Mouse (Mus musculus): ENCODE measurements at regions not wholly inside any gene's neighbourhood (a gene's known extent, or its start where the extent isn't known, plus 50 kb on each side); places are given as distances from the start of the nearest gene placed in this dataset.

DNA sequence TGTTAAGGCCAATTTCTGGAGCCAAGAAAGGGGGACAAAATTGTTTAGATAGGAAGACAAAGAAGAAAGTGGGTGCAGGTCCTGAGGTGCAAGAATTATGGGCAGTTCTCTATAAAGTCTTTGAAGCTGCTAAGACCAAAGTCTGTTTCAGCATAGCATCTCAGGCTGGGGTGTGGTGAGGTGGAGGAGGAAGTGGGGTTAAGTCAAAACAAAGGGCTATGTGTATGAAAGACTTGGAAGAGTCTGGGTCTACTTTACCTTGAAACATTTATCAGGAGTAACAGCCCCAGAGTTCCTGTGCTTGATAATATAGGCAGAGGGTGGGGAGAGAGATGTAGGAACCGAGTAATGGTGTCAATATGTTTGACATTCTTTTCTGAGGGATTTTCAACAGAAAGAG, 125.4 kb upstream of the Tex13c2 start:
- TF ChIP-seq CTCF (IDR thresholded peaks at IDR 0.05) = no peak
- DNase-seq (ENCODE audit: extremely low spot score in 1 of 2, low spot score in 2 of 2) = no peak
- H3K4me3 ChIP-seq = no peak overlapping the region
- intact Hi-C loops (cut with DNase I) = no loop called here
- no peak overlapping the region for H3K27ac ChIP-seq

DNA sequence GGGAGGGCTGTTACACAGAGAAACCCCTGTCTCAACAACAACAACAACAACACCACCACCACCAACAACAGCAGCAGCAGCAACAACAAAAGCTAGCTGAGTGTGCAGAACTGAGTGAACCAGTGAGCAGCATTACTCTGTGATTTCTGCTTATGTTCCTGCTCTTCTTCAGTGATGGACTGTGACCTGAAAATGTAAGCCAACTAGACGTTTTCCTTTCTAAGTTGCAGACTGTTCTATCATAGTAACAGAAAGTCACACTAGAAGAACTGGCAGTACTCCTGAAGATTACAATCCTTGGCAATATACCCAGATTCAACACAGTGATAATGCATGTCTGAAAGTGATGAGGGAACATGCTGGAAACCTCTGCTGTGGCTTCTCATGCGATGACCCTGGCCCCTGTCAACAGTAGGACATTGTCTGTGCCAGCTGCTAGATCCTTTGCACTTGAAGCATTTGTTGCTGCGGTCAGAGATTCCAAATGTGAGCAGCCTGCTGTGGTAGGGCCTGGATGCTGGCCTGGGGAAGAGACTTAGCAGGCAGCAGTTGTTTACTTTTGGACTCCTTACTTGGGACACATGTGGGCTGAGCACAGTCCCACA, 115.6 kb upstream of the Tex13c2 start:
- no peak for DNase-seq (ENCODE audit: extremely low spot score in 1 of 2, low spot score in 2 of 2)
- Histone ChIP-seq H3K27ac (no peak overlapping the region), H3K4me3 (no peak overlapping the region)
- TF ChIP-seq CTCF (IDR thresholded peaks at IDR 0.05) = no peak
- intact Hi-C loops (cut with DNase I) = no loop called here

DNA sequence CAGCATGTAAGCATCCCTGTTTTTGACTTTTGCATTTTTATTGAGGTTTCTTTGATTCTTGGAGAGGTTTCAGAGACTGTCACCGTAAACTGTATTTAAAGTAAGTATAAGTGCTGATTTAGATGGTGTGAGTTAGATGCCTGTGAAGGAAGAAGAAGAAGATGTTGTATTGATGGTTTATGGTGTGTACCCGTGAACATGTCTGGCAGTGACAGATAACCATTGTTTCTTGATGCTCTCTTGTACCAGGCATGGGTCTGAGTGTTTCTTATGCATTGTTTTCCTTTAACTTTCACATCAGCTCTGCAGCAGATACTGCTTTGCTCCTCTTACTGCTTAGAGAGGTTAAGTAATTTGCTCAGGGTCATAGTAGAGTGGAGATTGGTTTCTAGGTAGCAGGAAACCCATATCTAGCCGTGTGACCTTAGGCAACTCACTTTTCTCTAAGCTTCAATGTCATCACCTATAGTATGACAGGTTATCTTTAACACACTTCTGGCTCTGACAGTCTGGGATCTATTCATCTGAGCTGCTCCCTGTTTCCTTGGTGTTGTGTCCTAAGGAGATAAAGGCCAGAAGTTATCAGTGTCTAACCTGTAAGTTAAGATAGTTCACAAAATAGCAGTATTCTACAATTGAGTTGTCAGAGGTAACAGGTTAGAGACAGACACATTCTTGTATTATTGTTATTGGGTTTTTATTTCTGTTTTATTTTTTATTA, 95.5 kb upstream of the Tex13c2 start:
- TF ChIP-seq CTCF (IDR thresholded peaks at IDR 0.05) = no peak
- intact Hi-C loops (cut with DNase I) = no loop called here
- no peak for DNase-seq (ENCODE audit: extremely low spot score in 1 of 2, low spot score in 2 of 2)
- H3K27ac ChIP-seq = no peak overlapping the region
- no peak overlapping the region for H3K4me3 ChIP-seq

DNA sequence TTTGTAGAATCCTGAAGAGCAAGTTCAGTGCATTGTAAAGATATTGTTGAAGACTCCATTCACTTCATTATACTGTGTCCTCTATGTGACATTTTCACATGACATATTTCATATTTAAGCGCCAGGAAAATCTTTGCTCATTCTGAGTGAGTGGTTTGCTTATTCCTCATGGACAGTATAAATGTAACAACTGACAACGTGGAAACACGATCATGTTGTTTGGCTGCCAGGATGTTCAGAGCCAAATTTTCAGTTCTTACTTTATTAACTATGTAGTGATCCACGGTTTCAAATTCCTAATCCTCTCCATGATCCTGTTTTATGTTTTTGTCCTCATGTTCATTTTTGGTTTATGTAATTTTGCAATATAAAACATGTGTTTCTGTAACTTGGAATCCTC, 93.0 kb upstream of the Tex13c2 start:
- no peak for DNase-seq (ENCODE audit: extremely low spot score in 1 of 2, low spot score in 2 of 2)
- no peak overlapping the region for H3K4me3 ChIP-seq
- intact Hi-C loops (cut with DNase I) = no loop called here
- no peak for TF ChIP-seq CTCF (IDR thresholded peaks at IDR 0.05)
- no peak overlapping the region for H3K27ac ChIP-seq

DNA sequence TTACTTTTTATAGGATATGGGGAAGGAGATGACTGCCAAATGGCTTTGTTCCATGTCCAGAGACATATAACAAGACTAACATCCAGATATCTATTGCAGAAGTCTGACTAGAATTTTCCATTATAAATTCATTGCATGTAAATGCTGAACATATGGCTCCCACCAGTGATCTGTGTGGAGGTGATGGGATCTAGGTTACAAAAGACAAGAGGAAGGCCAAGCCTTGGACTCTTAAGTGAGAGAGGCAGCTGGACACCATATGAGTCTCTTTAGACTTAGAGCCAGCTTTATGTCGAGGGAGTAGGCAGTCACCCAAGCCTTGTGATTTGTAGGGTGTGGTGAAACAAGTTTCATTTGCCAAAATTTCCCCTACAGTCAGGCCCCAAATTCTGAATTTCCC, 90.7 kb upstream of the Tex13c2 start:
- no peak for TF ChIP-seq CTCF (IDR thresholded peaks at IDR 0.05)
- Histone ChIP-seq H3K4me3 (no peak overlapping the region), H3K27ac (no peak overlapping the region)
- intact Hi-C loops (cut with DNase I) = no loop called here
- no peak for DNase-seq (ENCODE audit: extremely low spot score in 1 of 2, low spot score in 2 of 2)

DNA sequence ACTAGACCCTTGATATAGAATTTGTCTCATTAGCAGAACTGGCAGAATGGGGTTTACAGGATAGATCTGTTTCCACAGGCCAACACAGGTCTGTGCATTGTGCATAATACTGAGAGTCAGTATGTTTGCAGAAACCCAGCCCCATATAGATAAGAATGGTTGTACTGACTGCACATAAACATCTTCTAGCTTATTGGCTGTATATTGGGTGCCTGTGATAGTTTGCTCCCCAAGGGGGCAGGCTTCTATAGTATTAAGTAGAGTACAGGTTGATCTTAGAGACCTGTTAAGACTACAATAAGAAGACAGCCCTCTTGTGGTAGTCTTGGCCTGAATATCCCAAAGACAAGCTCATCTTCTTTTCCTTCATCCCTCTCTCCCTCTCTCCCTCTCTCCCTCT, 90.1 kb upstream of the Tex13c2 start:
- H3K27ac ChIP-seq = no peak overlapping the region
- TF ChIP-seq CTCF (IDR thresholded peaks at IDR 0.05) = no peak; the same call in 1 of the 2 replicates
- no peak overlapping the region for H3K4me3 ChIP-seq
- intact Hi-C loops (cut with DNase I) = no loop called here
- no peak for DNase-seq (ENCODE audit: extremely low spot score in 1 of 2, low spot score in 2 of 2)

DNA sequence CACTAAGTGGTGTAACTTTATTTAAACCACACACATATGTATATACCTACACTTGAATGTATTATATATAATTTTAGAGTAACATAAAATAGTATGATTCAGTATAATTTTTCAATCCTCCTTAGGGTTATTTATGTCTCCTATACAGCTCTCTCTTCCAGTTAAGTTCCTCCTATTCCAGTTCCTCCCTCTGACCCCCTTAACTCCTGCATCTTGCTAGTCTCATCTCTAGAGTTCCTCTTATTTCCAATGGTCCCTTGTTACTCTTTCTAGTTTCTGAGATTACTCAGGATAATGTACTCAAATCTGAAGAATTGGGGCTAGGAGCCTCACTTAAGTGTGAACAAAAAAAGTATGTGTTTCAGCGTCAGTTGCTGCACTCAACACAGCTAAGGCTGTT, 88.4 kb upstream of the Tex13c2 start:
- no peak for TF ChIP-seq CTCF (IDR thresholded peaks at IDR 0.05)
- DNase-seq (ENCODE audit: extremely low spot score in 1 of 2, low spot score in 2 of 2) = no peak
- Histone ChIP-seq H3K4me3 (no peak overlapping the region), H3K27ac (no peak overlapping the region)
- intact Hi-C loops (cut with DNase I) = no loop called here

DNA sequence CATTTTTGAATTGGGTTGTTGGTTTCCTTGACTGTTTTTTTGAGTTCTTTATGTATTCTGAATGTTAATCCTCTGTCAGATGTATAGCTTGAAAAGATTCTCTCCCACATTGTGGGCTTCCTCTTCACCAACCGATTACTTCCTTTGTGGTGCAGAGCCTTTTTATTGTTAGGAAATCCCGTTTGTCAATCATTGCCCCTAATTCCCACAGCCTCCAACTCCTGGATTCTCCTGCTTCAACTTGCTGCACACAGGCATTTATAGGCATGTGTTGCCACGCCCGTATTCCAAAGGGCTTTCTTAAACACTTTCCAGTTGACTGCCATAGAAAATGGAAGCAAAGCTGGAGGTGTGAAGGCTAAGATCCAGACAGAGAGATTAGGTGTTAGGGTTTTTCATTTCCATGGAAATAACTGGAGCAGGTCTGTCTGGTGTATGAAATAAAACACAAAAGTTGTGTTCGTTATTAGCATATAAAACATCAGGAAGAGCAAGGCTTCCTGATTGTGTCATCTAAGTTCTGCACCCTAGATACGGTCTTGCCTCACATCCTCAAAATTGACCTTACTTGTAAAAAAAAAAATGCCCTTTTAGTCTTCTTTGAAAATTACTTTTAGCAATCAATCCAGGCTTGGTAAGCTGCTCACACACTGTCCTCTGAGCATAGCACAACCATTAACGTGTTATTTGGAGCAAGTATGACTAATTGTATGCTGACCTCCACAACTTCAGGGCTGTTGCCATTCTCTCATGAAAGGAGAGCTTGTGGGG, 87.7 kb upstream of the Tex13c2 start:
- H3K27ac ChIP-seq = no peak overlapping the region
- intact Hi-C loops (cut with DNase I) = no loop called here
- DNase-seq (ENCODE audit: extremely low spot score in 1 of 2, low spot score in 2 of 2) = no peak
- no peak overlapping the region for H3K4me3 ChIP-seq
- no peak for TF ChIP-seq CTCF (IDR thresholded peaks at IDR 0.05)

DNA sequence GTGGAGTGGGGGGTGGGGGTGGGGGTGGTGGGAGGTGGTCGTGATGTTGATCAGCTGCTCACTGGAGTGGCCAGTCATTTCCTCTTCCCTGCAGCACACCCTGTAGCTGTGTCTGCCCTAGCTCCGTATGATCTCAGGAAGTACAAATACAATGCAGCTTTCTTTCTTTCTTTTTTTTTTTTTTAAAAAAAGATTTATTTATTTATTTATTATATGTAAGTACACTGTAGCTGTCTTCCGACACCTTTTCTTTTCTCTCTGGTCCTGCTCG, 87.2 kb upstream of the Tex13c2 start:
- no peak for TF ChIP-seq CTCF (IDR thresholded peaks at IDR 0.05)
- DNase-seq (ENCODE audit: extremely low spot score in 1 of 2, low spot score in 2 of 2) = no peak
- intact Hi-C loops (cut with DNase I) = no loop called here

DNA sequence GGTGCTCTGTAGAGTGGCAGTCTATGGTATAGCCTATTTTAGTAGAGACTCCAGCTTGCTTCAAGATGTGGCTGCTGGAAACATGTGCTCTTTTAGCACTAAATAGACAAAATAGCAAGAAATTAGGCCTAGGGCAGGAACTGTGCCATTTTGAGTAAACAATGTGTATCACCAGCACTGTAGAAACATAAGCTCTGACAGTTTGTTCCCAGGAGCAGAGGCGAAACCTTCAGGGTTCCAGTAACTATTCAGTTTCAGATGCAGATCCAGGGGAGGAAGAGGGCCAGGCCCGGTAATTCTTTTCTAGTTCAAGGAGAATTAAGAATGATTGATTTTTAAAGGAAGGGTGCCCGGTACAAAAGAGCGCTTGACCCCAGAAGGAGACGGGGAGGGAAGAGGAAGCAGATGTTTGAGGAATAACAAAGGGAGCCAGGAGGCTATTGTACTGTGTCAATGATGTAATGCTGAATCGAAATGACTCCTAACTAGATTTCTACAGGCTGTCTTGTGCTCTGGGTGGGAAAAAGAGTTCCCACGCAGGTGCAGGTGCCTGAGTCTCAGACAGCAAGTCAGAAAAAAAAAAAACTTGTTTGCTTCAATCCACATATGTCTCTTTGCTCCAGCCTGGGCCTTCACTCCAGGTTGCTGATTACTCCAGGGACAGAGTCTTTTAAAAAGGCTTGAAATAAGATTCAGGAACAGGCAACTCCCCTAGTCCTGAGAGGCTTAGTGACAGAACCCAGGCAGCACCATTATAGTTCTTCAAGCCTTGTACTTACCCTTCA, 57.4 kb upstream of the Tex13c2 start:
- DNase-seq (ENCODE audit: extremely low spot score in 1 of 2, low spot score in 2 of 2) = no peak
- TF ChIP-seq CTCF (IDR thresholded peaks at IDR 0.05) = no peak
- intact Hi-C loops (cut with DNase I) = no loop called here
- no peak overlapping the region for H3K27ac ChIP-seq
- H3K4me3 ChIP-seq = no peak overlapping the region

More for the DNA sequence above, 87.2 kb upstream of the Tex13c2 start:
- Histone ChIP-seq H3K27ac (no peak overlapping the region), H3K4me3 (no peak overlapping the region)
